Mouse (Mus musculus) urinary bladder, postnatal 25 days (tissue): ENCODE results near the gene Rps15a.

Source experiments
- DNase-seq: peaks from one replicate; pipeline ENCODE4 v3.0.0; 2022; ENCODE audit warnings: low spot score

Rps15a gene

GRCm38 (mm10) chr7:118116787-118117538 is 975 bp upstream of the Rps15a start:
- DNase-seq, result no peak

DNA sequence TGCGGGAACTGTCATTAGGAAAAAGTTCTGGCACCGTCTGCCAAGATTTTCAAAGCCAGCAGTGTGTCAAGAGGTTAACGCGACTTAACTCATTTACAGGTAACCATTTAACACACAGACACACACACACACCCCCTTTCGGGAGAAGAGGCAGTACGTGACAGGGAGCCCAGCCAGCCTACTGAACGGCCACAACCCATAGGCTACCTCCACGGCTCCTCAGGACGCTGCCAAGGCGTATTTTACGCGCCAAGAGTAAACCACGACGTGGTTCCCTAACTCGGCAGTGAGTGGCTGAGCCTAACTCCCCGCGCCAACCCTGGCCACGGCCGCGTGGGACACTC is 483 bp downstream of the Rps15a start:
- no peak for DNase-seq

DNA sequence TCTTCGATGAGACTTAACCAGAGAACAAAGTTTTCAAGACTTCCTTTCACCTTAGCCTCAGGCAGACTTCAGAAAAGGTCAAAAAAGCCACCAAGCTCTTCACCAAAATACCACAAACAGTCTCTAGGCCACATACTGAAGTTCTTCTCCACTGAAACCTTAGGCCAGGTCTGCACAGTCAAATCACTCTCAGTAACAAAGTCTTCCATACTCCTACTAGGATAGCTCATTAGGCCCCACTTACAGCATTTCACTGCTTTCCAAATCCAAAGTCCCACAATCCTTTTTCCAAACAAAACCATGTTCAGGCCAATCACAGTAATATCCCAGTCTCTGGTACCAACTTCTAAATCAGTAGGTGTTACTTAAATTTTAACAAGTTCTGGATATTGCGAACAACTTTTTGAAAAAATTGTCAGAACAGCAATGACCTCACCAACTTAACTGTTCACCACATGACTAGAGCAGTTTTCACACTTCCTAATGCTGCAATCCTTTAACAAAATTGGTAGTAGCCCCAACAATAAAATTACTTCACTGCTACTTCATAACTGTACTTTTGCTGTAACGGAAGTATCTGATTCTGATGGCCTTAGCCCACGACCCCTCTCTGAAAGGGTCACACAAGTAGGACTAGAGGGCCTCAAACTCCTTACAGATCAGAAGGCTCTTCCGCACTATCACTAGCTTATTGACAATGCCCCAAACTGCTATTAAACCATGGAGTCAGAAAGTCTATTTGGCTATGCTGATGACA is 2.3 kb downstream of the Rps15a start:
- DNase-seq, result no peak

GRCm38 (mm10) chr7:118111128-118111527 is 4.9 kb downstream of the Rps15a start:
- no peak for DNase-seq

DNA sequence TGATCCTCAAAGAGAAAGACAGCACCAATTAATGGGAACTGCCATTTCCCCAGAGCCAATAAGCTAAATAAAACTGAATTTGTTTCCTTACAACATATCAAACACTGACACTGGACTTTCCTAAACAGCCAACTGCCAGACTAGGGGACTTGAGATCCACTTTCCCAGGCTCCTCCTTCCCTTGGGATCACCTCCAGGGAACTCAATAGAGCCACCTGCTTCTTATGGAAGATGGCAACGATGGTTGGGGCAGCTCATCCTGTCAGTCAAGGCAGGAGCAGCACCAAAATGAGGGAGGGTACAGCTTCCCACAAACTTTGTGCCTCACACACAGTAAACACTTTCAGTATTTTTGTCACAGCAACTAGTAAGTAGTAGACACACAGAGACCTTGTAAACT is 8.3 kb downstream of the Rps15a start:
- no peak for DNase-seq

GRCm38 (mm10) chr7:118104458-118105052 is 11.4 kb downstream of the Rps15a start:
- no peak for DNase-seq

GRCm38 (mm10) chr7:118103462-118104379 is 12.3 kb downstream of the Rps15a start:
- no peak for DNase-seq

- DNase-seq, result no peak
These were observed 13.1 kb downstream of the Rps15a start for GRCm38 (mm10) chr7:118102678-118103461.

DNA sequence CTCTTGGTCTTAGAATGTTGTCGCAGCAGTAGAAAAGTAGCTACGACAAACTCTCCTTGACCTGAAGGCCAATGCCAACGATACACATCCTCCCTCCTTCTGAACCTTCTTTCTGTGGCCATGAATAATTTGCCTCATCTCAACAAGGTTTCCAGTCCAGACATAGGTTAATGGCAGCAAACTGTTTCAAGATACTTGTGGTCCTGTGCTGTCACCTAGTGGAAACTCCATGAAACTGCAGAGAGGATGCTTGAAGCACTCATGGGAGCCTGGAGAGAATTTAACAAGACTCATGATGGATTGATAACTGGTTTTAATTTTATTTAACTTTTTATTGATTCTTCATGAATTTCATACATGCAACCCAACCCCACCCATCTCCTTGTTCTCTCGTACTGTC is 13.8 kb downstream of the Rps15a start:
- DNase-seq, result no peak

DNA sequence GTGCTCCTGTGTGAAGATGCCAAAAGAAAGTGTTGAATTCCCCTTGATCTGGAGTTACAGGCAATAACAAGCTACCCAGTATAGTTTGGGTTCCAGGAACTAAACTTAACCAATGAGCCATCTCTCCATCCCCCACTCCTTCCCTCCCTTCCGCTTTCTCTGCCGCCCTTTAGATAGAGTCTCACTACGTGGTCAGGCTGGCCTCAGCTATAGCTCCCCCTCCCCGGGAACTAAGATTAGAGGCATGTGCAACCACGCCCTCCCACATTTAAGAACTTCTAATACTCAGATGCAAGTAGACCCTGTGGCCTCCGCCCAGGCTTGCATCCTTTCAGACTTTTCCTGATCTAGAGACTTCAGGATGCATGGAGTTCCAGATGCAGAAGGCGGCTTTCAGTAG is 18.4 kb downstream of the Rps15a start:
- no peak for DNase-seq

DNA sequence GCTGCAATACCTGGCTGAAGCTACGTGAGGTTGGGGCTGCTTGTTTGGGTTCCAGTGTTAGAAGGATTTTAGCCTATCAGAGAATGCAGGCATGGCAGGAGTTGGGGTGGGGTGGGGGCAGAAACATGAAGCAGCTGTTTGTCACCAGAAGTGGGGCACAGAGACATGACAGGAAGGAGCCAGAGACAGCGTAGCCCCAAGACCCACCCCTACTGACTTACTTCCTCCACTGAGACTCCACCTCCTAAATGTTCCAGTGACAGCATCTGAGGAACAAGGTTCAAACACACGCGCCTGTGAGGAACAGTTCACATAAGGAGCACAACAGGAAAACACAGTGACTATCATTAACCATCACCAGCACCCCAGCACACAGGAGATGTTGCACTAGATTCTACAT is 36.0 kb downstream of the Rps15a start:
- no peak for DNase-seq

GRCm38 (mm10) chr7:118079097-118079496 is 36.9 kb downstream of the Rps15a start:
- DNase-seq, result no peak

DNA sequence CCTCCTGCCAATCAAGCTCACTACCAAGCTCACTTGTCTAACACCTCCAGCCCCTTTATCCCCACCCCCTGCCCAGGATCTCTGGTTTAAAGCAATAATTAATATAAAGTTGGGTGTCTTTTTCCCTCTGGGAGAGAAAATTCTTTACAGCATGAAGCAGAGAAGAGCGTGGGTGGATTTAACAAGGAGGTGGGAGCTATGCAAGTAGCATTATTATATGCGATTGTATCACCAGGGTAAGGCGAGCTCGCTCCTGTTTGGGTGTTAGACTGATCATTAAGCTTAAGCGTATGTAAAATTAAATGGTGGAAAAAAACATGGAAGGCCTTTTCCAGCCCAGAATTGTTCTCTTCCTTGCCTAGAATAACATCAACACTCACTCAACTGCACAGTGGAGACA is 48.7 kb downstream of the Rps15a start:
- DNase-seq, result no peak

DNA sequence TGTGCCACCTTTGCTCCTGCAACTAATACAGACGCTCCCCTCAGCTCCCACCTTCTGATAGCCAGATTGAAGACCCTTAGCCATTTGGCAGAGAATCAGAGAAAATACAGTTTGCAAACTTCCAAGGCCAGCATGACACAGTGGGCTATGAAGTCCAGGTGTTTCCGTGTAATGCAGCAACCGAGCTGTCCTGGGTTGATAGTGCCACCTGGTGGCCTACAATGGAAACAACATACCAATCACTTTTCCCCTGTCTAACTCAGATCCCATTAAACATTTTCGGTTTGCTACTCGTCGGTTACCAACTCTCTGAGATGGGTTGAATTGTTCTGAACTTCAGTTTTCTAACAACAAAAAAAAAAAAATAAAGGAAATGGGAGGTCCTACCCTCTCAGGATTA is 59.7 kb downstream of the Rps15a start:
- DNase-seq, result no peak
